In the genomic region with DNA sequence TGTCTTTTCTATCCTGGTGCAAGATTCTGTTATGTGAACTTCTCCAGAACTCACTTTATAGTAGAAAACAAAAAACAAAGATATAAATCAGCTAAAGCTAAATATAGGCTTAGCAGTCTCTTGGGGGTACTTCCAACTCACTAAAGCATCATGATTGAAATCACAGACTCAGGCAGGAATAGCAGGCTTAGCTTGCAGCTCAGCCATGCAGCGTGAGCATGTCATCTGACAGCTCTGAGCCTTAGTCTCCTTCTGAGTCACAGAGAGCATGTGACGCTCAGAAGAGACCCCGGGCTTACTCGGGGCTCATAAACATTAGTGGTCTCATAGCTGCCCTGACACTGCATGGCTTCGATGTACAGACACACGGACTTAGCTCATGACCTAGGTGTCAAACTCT, we compare ENCODE assay signal across 22 mouse cellular contexts.
DNase-seq lines count a peak whose midpoint lies in the region; ATAC-seq and TF ChIP-seq lines count a peak whose summit lies in the region.
"Had no signal": no experiment of that assay in that cellular context is flagged by ENCODE, and none has a peak within 500 bp of the region (broad histone marks: within the 10 kb centered on the region; RNA-seq: fewer than 3 reads in every experiment).

No protein-coding gene starts in this region.

- intact Hi-C loops in heart, postnatal 10 days (cut with DNase I): no loop called here

- no peak overlapping the region for H3K4me2 ChIP-seq in kidney, embryonic 15.5 days
- H3K4me2 ChIP-seq in midbrain, embryonic 14.5 days (ENCODE audit: low read length): no peak overlapping the region
- H3K4me2 ChIP-seq in midbrain, postnatal 0 days (ENCODE audit: low read depth, low read length, poor library complexity, severe bottlenecking): no peak overlapping the region
- H3K4me2 ChIP-seq: forebrain, embryonic 15.5 days; heart, embryonic 15.5 days; midbrain, embryonic 15.5 days had no signal

- DNase-seq in heart, adult 11 months: peak; percentile 88
- no peak for DNase-seq in heart, postnatal 10 days
- no peak for DNase-seq in kidney, adult 8-10 months
- peak; percentile 18 for DNase-seq in midbrain, embryonic 14.5 days
- no peak for DNase-seq in midbrain, postnatal 0 days (ENCODE audit: low spot score)
- DNase-seq in thymus, postnatal 4 days: no peak
- DNase-seq: adrenal gland, postnatal 36 days; cerebellum, adult 9-10 months; gastrocnemius, postnatal 25 days; kidney, adult 18-20 months; left cerebral cortex, postnatal 4 days; lung, postnatal 4 days; thymus, adult 2 months had no signal

- H3K4me3 ChIP-seq in kidney, embryonic 15.5 days (replicated peaks): no peak overlapping the region
- no peak overlapping the region for H3K4me3 ChIP-seq in midbrain, embryonic 14.5 days (replicated peaks; ENCODE audit: low read depth, low read length)
- H3K4me3 ChIP-seq in midbrain, postnatal 0 days (ENCODE audit: low read depth, low read length): no peak overlapping the region
- H3K4me3 ChIP-seq: forebrain, embryonic 15.5 days; heart, embryonic 15.5 days; hindbrain, embryonic 10.5 days; midbrain, embryonic 15.5 days; myocyte had no signal

- no peak for ATAC-seq in kidney, embryonic 15.5 days (replicated peaks; ENCODE audit: low FRiP score)
- no peak for ATAC-seq in midbrain, embryonic 14.5 days (ENCODE audit: low FRiP score, low TSS enrichment)
- no peak for ATAC-seq in midbrain, postnatal 0 days (ENCODE audit: low FRiP score)
- ATAC-seq: CD4-positive, CD25-positive, alpha-beta regulatory T cell, adult 4 months; forebrain, embryonic 15.5 days; midbrain, embryonic 15.5 days; Patski had no signal

- H3K27me3 ChIP-seq in kidney, embryonic 15.5 days: no peaks in the 10 kb centered on the region
- H3K27me3 ChIP-seq in midbrain, embryonic 14.5 days (ENCODE audit: control insufficient read depth, insufficient read depth, low read length): no peaks in the 10 kb centered on the region
- H3K27me3 ChIP-seq in midbrain, postnatal 0 days (ENCODE audit: insufficient read depth, low read length): no peaks in the 10 kb centered on the region
- H3K27me3 ChIP-seq: forebrain, embryonic 15.5 days; heart, embryonic 15.5 days; midbrain, embryonic 15.5 days; Patski had no signal

- H3K36me3 ChIP-seq in kidney, embryonic 15.5 days: peaks cover 28% of the 10 kb centered on the region
- H3K36me3 ChIP-seq in midbrain, embryonic 14.5 days (ENCODE audit: control insufficient read depth, insufficient read depth, low read length): peaks cover 25% of the 10 kb centered on the region
- H3K36me3 ChIP-seq in midbrain, postnatal 0 days (ENCODE audit: insufficient read depth, low read length): peaks cover 12% of the 10 kb centered on the region; the same call in 1 of the 2 replicates
- H3K36me3 ChIP-seq: midbrain, embryonic 15.5 days had no signal

- H3K4me1 ChIP-seq in kidney, embryonic 15.5 days: 0 out of 2 replicates have a peak, but pooled peaks cover 3% of the 10 kb centered on the region
- H3K4me1 ChIP-seq in midbrain, embryonic 14.5 days (ENCODE audit: control insufficient read depth, insufficient read depth, low read length): no peaks in the 10 kb centered on the region
- no peaks in the 10 kb centered on the region for H3K4me1 ChIP-seq in midbrain, postnatal 0 days (ENCODE audit: insufficient read depth, low read length)
- H3K4me1 ChIP-seq: forebrain, embryonic 15.5 days; hindbrain, embryonic 10.5 days; midbrain, embryonic 15.5 days had no signal

- no peak for TF ChIP-seq CTCF in midbrain, postnatal 0 days (IDR thresholded peaks at IDR 0.05)

- 0 out of 2 replicates have a peak overlapping the region, but pooled peaks have one; percentile 32 for H3K27ac ChIP-seq in kidney, embryonic 15.5 days
- H3K27ac ChIP-seq in midbrain, embryonic 14.5 days (replicated peaks; ENCODE audit: low read depth, low read length): no peak overlapping the region
- H3K27ac ChIP-seq in midbrain, postnatal 0 days (ENCODE audit: low read depth, low read length): no peak overlapping the region
- H3K27ac ChIP-seq: forebrain, embryonic 15.5 days; heart, embryonic 15.5 days; hindbrain, embryonic 10.5 days; midbrain, embryonic 15.5 days; stomach, postnatal 0 days had no signal

- H3K9ac ChIP-seq in kidney, embryonic 15.5 days: no peak overlapping the region
- H3K9ac ChIP-seq in midbrain, embryonic 14.5 days (replicated peaks; ENCODE audit: low read length): no peak overlapping the region
- H3K9ac ChIP-seq in midbrain, postnatal 0 days (replicated peaks; ENCODE audit: low read length, poor library complexity, severe bottlenecking): no peak overlapping the region
- H3K9ac ChIP-seq: forebrain, embryonic 15.5 days; heart, embryonic 15.5 days; midbrain, embryonic 15.5 days had no signal

- WGBS in kidney, embryonic 15.5 days: 56% methylated on average over 6 of the region's 6 CpGs
- 83% methylated on average over 6 of the region's 6 CpGs for WGBS in midbrain, embryonic 14.5 days
- WGBS in midbrain, postnatal 0 days: 78% methylated on average over 6 of the region's 6 CpGs

- no peaks in the 10 kb centered on the region for H3K9me3 ChIP-seq in kidney, embryonic 15.5 days (replicated peaks)
- no peaks in the 10 kb centered on the region for H3K9me3 ChIP-seq in midbrain, embryonic 14.5 days (ENCODE audit: control insufficient read depth, low read length)
- no peaks in the 10 kb centered on the region for H3K9me3 ChIP-seq in midbrain, postnatal 0 days (ENCODE audit: low read length)
- H3K9me3 ChIP-seq: forebrain, embryonic 15.5 days; heart, embryonic 15.5 days; hindbrain, embryonic 10.5 days; midbrain, embryonic 15.5 days had no signal

Comparison
In these comparisons a context has a peak if more than half of its experiments do, and no peak if none do; other contexts are left out.
1. DNase-seq: peak in heart, adult 11 months (single experiment) and midbrain, embryonic 14.5 days (single experiment); none in heart, postnatal 10 days (0 of 2), kidney, adult 8-10 months (0 of 2), midbrain, postnatal 0 days (single experiment) and thymus, postnatal 4 days (single experiment).